Mouse (Mus musculus) hindbrain, embryonic 10.5 days (tissue): ENCODE results near the gene Sgpp1. TPM values are rescaled to one million over a fixed set of nuclear protein-coding genes. Genes with fewer than 3 reads are reported as not detected.

Source experiments
- DNase-seq: peaks from one replicate; pipeline ENCODE4 v3.0.0-alpha.2; 2017; ENCODE audit warnings: low spot score
- H3K27ac ChIP-seq: fragments of 300-500 bp; sonication (generic); 2 replicates; pipeline ENCODE4 v1.5.1; 2016; ENCODE audit warnings: mild to moderate bottlenecking, moderate library complexity
- H3K27me3 ChIP-seq: fragments of 300-500 bp; sonication (generic); 2 replicates; pipeline ENCODE4 v1.6.1; 2016; ENCODE audit warnings: mild to moderate bottlenecking; ENCODE audit not compliant: poor library complexity, insufficient read depth, severe bottlenecking
- H3K36me3 ChIP-seq: fragments of 300-500 bp; sonication (generic); 2 replicates; pipeline ENCODE4 v1.6.1; 2016; ENCODE audit warnings: mild to moderate bottlenecking, moderate library complexity
- H3K4me1 ChIP-seq: fragments of 300-500 bp; sonication (generic); replicated peaks from 2 replicates; pipeline ENCODE4 v1.6.1; 2016; ENCODE audit warnings: mild to moderate bottlenecking
- H3K4me3 ChIP-seq: fragments of 300-500 bp; sonication (generic); 2 replicates; pipeline ENCODE4 v1.5.1; 2016; ENCODE audit warnings: mild to moderate bottlenecking, moderate library complexity
- H3K9me3 ChIP-seq: fragments of 300-500 bp; sonication (generic); 2 replicates; pipeline ENCODE4 v1.6.1; 2016; ENCODE audit warnings: mild to moderate bottlenecking, moderate library complexity
- WGBS: fragments of 180-500 bp; shearing (Covaris S2); methylation state at CpG from one replicate; pipeline ENCODE4 v1.1.7; 2016; 5-methylcytosine and 5-hydroxymethylcytosine counted together
- polyA plus RNA-seq: library from polyadenylated mRNA; unstranded; fragments of >200 nt; fragmentation: Nextera tagmentation; extraction: Ambion mirVana; gene quantifications from 2 replicates; pipeline ENCODE4 v1.2.1, GENCODE M21; 2016

The Sgpp1 gene
- polyA plus RNA-seq, 1 experiment from 2014 or later = 5.5 TPM

GRCm38 (mm10) chr12:75670611-75671010 is 64.9 kb downstream of the Sgpp1 start:
- DNase-seq = no peak

GRCm38 (mm10) chr12:75669258-75670106 is 66.0 kb downstream of the Sgpp1 start, which contains the start of gene Wdr89:
TSS of gene Wdr89 (minus strand) at chr12:75669537.
- Histone ChIP-seq H3K27ac (peak within 1 kb of the TSS; percentile 93), H3K36me3 (no peaks in the 10 kb centered on the region)
- under 1% methylated on average over 55 of the region's 55 CpGs for WGBS

More at GRCm38 (mm10) chr12:75670611-75671010, 64.9 kb downstream of the Sgpp1 start:
- Histone ChIP-seq H3K27ac (peak overlapping the region; percentile 93; the same call in 1 of the 2 replicates), H3K27me3 (no peaks in the 10 kb centered on the region), H3K4me3 (peak overlapping the region; percentile 72), H3K4me1 (peaks cover 21% of the 10 kb centered on the region), H3K9me3 (no peaks in the 10 kb centered on the region), H3K36me3 (no peaks in the 10 kb centered on the region)
- 92% methylated on average over 6 of the region's 6 CpGs for WGBS

GRCm38 (mm10) chr12:75668916-75669257 is 66.6 kb downstream of the Sgpp1 start:
- H3K9me3 ChIP-seq = no peaks in the 10 kb centered on the region
- peaks cover 21% of the 10 kb centered on the region for H3K4me1 ChIP-seq
- no peaks in the 10 kb centered on the region for H3K36me3 ChIP-seq
- H3K27ac ChIP-seq = peak overlapping the region; percentile 93
- H3K27me3 ChIP-seq = no peaks in the 10 kb centered on the region
- peak overlapping the region; percentile 72 for H3K4me3 ChIP-seq
- DNase-seq = no peak
- WGBS = 3% methylated on average over 9 of the region's 9 CpGs

More at GRCm38 (mm10) chr12:75669258-75670106, 66.0 kb downstream of the Sgpp1 start, which contains the start of gene Wdr89:
- peaks cover 21% of the 10 kb centered on the region for H3K4me1 ChIP-seq
- DNase-seq = peak; percentile 100
- H3K4me3 ChIP-seq = peak within 1 kb of the TSS; percentile 72
- no peaks in the 10 kb centered on the region for H3K9me3 ChIP-seq
- no peaks in the 10 kb centered on the region for H3K27me3 ChIP-seq

- H3K27me3 ChIP-seq = no peaks in the 10 kb centered on the region
- no peak for DNase-seq
- H3K4me1 ChIP-seq = peaks cover 21% of the 10 kb centered on the region
- no peak overlapping the region for H3K27ac ChIP-seq
- H3K36me3 ChIP-seq = no peaks in the 10 kb centered on the region
- H3K9me3 ChIP-seq = no peaks in the 10 kb centered on the region
- 92% methylated on average over 2 of the region's 2 CpGs for WGBS
- peak overlapping the region; percentile 72; the same call in 1 of the 2 replicates for H3K4me3 ChIP-seq
Measured at GRCm38 (mm10) chr12:75668221-75668620, 67.3 kb downstream of the Sgpp1 start.

GRCm38 (mm10) chr12:75666939-75667338 is 68.6 kb downstream of the Sgpp1 start:
- Histone ChIP-seq H3K27ac (no peak overlapping the region), H3K4me1 (peaks cover 21% of the 10 kb centered on the region), H3K4me3 (no peak overlapping the region), H3K27me3 (no peaks in the 10 kb centered on the region), H3K9me3 (no peaks in the 10 kb centered on the region), H3K36me3 (no peaks in the 10 kb centered on the region)
- DNase-seq = no peak

- Histone ChIP-seq H3K36me3 (no peaks in the 10 kb centered on the region), H3K27ac (no peak overlapping the region), H3K9me3 (no peaks in the 10 kb centered on the region), H3K4me1 (peaks cover 12% of the 10 kb centered on the region), H3K4me3 (no peak overlapping the region), H3K27me3 (no peaks in the 10 kb centered on the region)
- 21% methylated on average over 6 of the region's 6 CpGs for WGBS
- DNase-seq = no peak
Measured at GRCm38 (mm10) chr12:75664516-75664810, 71.1 kb downstream of the Sgpp1 start.

Other genes with a start within 250 kb of the Sgpp1 start
- gene Ppp2r5e, start 139.5 kb downstream of the Sgpp1 start, polyA plus RNA-seq = 14.2 and 14.3 TPM in 2 replicates
- gene Wdr89, start 66.2 kb downstream of the Sgpp1 start, polyA plus RNA-seq = 9.8 and 13.3 TPM in 2 replicates
- gene Syne2, start 82.4 kb upstream of the Sgpp1 start, polyA plus RNA-seq = 84.3 and 91.3 TPM in 2 replicates